Mouse (Mus musculus) testis, postnatal 10 days (tissue): ENCODE results near the gene Krtap6-5.
A peak's percentile ranks its signal among the peaks of the same experiment; 100 is the strongest.
"Not testable (repeated sequence)": the region's sequence is repeated elsewhere in the genome, so short reads cannot be mapped to it uniquely, and the experiment has no call there.

Experiments used
- DNase-seq: peaks from one replicate; pipeline ENCODE4 v3.0.0; 2021; ENCODE audit warnings: low spot score

The Krtap6-5 gene

DNA sequence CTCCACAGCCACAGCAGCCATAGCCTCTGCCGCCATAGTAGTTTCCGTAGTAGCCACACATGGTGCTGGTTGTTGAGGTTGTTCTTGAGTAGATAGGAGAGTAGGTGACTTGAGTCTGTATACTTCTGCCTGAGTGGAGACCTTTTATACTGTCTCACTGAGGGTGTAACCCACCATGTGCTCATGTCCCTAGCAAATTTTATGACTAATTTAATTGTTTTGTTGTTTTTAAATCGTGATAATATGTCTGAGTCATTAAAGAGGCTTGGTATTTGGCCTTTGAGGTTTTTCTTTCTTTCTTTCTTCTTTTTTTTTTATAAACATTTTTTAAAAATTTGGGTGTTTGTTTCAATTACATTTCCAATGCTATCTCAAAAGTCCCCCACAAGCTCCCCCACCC is at the start of gene Krtap6-5:
Krtap6-5 (minus strand) TSS at position 101 of the 400 bp plus-strand sequence.
- DNase-seq: no peak

DNA sequence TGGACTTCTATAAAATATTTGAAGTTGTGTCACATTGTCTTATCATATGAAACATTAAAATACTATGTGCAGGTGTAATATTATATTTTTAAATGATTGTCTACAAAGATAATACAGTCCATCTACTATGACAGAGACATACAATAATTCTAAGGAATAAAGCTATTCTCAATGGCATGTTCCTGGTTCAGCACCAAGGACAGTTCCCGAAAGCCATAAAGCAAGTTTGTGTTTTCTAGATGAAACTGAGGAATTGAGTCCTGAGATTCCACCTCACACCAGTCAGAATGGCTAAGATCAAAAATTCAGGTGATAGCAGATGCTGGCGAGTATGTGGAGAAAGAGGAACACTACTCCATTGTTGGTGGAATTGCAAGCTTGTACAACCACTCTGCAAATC is 23.4 kb upstream of the Krtap6-5 start:
- DNase-seq: peak; percentile 38

- not testable (repeated sequence) for DNase-seq
These were observed 16.2 kb upstream of the Krtap6-5 start, which contains the start of gene 1110025L11Rik for GRCm38 (mm10) chr16:89063902-89064301. Gene 1110025L11Rik (minus strand): TSS chr16:89064002.

DNA sequence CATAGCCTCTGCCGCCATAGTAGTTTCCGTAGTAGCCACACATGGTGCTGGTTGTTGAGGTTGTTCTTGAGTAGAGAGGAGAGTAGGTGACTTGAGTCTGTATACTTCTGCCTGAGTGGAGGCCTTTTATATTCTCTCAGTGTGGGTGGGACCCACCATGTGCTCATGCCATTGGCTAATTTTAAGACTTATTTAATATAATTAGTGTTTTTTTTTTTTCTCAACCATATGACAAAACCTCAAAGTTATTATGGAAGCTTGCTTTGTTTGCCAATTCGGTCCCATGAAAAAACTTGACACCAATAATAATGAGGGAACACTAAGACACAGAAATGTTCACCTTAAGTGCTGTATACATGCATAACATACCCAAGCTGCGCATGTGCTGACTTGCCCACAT is 6.3 kb downstream of the Krtap6-5 start, which contains the start of gene Gm10228:
Gm10228 (minus strand) TSS at position 101 of the 400 bp plus-strand sequence.
- not testable (repeated sequence) for DNase-seq

DNA sequence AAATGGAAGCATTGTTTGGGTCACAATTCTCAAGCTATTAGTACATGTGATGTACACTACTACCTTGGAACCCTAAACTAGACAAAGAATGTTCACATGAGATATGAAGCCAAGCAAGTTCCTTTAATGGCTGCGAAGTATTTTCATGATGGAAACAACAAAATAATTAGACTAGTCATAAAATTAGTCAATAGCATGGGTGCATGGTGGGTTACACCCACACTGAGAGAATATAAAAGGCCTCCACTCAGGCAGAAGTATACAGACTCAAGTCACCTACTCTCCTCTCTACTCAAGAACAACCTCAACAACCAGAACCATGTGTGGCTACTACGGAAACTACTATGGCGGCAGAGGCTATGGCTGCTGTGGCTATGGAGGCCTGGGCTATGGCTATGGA is 16.3 kb downstream of the Krtap6-5 start, which contains the start of gene Krtap6-1:
Krtap6-1 (plus strand) TSS at position 301 of the 400 bp plus-strand sequence.
- not testable (repeated sequence) for DNase-seq

DNA sequence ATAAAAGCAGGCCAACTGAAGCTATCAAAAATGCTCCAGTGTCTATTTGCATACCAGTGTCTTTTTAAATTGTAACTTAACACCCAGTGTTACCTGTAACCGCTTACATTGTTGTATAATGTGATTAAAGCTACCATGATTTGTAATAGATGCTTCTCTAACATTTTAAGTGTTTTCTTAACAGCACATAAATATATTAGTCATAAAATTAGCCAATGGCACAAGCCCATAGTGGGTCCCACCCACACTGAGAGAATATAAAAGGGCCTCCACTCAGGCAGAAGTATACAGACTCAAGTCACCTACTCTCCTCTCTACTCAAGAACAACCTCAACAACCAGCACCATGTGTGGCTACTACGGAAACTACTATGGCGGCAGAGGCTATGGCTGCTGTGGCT is 32.7 kb downstream of the Krtap6-5 start, which contains the start of gene Gm10229:
Gm10229 (plus strand) TSS at position 301 of the 400 bp plus-strand sequence.
- DNase-seq: not testable (repeated sequence)

DNA sequence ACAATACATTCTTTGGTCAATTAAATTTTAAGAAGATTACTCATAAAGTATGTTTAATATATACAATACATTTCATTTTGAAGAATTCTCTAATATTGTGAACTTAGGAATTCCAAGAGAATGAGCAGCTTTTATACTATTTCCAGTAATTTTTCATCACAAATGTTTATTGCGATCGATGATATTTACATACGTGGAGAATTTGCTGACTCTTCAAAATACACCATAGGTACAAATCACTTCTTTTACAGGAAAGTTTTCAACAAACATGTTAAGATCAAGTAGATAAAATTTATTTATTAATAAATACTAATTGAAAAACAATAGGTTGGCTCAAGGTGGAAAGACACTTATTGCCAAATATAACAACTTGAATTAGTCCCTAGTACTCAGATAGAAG is 33.7 kb downstream of the Krtap6-5 start:
- DNase-seq: no peak

- no peak for DNase-seq
These were observed 37.0 kb downstream of the Krtap6-5 start, which contains the start of gene Krtap22-2 for GRCm38 (mm10) chr16:89010659-89011058. Gene Krtap22-2 (minus strand): TSS chr16:89010759.
